Mouse (Mus musculus) ES-Bruce4 (cell line): ENCODE measurements at regions not wholly inside any gene's neighbourhood (a gene's known extent, or its start where the extent isn't known, plus 50 kb on each side); places are given as distances from the start of the nearest gene placed in this dataset.

Experiments
- H3K27ac ChIP-seq: 2 replicates; pipeline ENCODE4 v1.5.1; 2012; ENCODE audit warnings: low read length, inconsistent platforms; ENCODE audit not compliant: insufficient read depth
- H3K27me3 ChIP-seq: 2 replicates; pipeline ENCODE4 v1.6.1; 2012; ENCODE audit warnings: mild to moderate bottlenecking, low read length, inconsistent platforms; ENCODE audit not compliant: control insufficient read depth, poor library complexity, insufficient read depth, severe bottlenecking
- H3K36me3 ChIP-seq: 2 replicates; pipeline ENCODE4 v1.6.1; 2012; ENCODE audit warnings: inconsistent platforms, mild to moderate bottlenecking, low read length, moderate library complexity; ENCODE audit not compliant: control insufficient read depth, poor library complexity, insufficient read depth, severe bottlenecking
- H3K4me1 ChIP-seq: one replicate; pipeline ENCODE4 v1.8.1; 2011; ENCODE audit warnings: low read length; ENCODE audit not compliant: control insufficient read depth, insufficient read depth
- H3K4me3 ChIP-seq: 2 replicates; pipeline ENCODE4 v1.5.1; 2011; ENCODE audit warnings: low read depth, mild to moderate bottlenecking, low read length
- H3K9ac ChIP-seq: 2 replicates; pipeline ENCODE4 v1.6.1; 2012; ENCODE audit warnings: low read depth, mild to moderate bottlenecking, inconsistent platforms; ENCODE audit not compliant: poor library complexity, severe bottlenecking
- H3K9me3 ChIP-seq: replicated peaks from 2 replicates; pipeline ENCODE4 v1.6.1; 2012; ENCODE audit warnings: mild to moderate bottlenecking, low read length, inconsistent platforms; ENCODE audit not compliant: control insufficient read depth, poor library complexity, insufficient read depth, severe bottlenecking
- CTCF ChIP-seq: IDR thresholded peaks from one replicate; pipeline ENCODE4 v1.8.1; 2011; ENCODE audit warnings: low read depth, low read length
- EP300 ChIP-seq: IDR thresholded peaks from 2 replicates; pipeline ENCODE4 v1.6.1; 2011; ENCODE audit warnings: low read depth, low read length; ENCODE audit not compliant: insufficient read depth
- POLR2A ChIP-seq: IDR thresholded peaks from one replicate; pipeline ENCODE4 v1.8.1; 2011; ENCODE audit warnings: low read length; ENCODE audit not compliant: insufficient read depth

- Histone ChIP-seq H3K9ac (no peak overlapping the region), H3K36me3 (no peaks in the 10 kb centered on the region), H3K27ac (no peak overlapping the region), H3K4me3 (no peak overlapping the region), H3K27me3 (no peaks in the 10 kb centered on the region), H3K9me3 (no peaks in the 10 kb centered on the region), H3K4me1 (peaks cover 5% of the 10 kb centered on the region)
- TF ChIP-seq EP300 (no peak), POLR2A (no peak), CTCF (no peak)
These were observed 72.9 kb upstream of the Atl2 start for GRCm38 (mm10) chr17:79968819-79969218.

GRCm38 (mm10) chr17:79966981-79967380, 71.1 kb upstream of the Atl2 start:
- Histone ChIP-seq H3K9ac (no peak overlapping the region), H3K36me3 (no peaks in the 10 kb centered on the region), H3K4me3 (peak overlapping the region; percentile 44; the same call in 1 of the 2 replicates), H3K27me3 (no peaks in the 10 kb centered on the region), H3K27ac (no peak overlapping the region), H3K9me3 (no peaks in the 10 kb centered on the region), H3K4me1 (peaks cover 5% of the 10 kb centered on the region)
- TF ChIP-seq EP300 (no peak), POLR2A (no peak), CTCF (no peak)

- Histone ChIP-seq H3K27me3 (no peaks in the 10 kb centered on the region), H3K4me3 (no peak overlapping the region)
These were observed 69.7 kb upstream of the Atl2 start for GRCm38 (mm10) chr17:79965625-79966024.

GRCm38 (mm10) chr17:79964850-79965249, 68.9 kb upstream of the Atl2 start:
- no peak for TF ChIP-seq EP300
- no peaks in the 10 kb centered on the region for H3K36me3 ChIP-seq

More at GRCm38 (mm10) chr17:79965625-79966024, 69.7 kb upstream of the Atl2 start:
- Histone ChIP-seq H3K9me3 (no peaks in the 10 kb centered on the region), H3K9ac (no peak overlapping the region), H3K27ac (no peak overlapping the region), H3K36me3 (no peaks in the 10 kb centered on the region), H3K4me1 (peaks cover 5% of the 10 kb centered on the region)
- TF ChIP-seq CTCF (no peak), POLR2A (no peak), EP300 (no peak)

GRCm38 (mm10) chr17:79963330-79963729, 67.4 kb upstream of the Atl2 start:
- H3K9ac ChIP-seq: no peak overlapping the region
- peaks cover 4% of the 10 kb centered on the region for H3K4me1 ChIP-seq
- H3K27ac ChIP-seq: no peak overlapping the region
- H3K4me3 ChIP-seq: no peak overlapping the region
- no peaks in the 10 kb centered on the region for H3K9me3 ChIP-seq
- TF ChIP-seq CTCF: no peak
- TF ChIP-seq POLR2A: no peak
- TF ChIP-seq EP300: no peak
- H3K27me3 ChIP-seq: no peaks in the 10 kb centered on the region
- no peaks in the 10 kb centered on the region for H3K36me3 ChIP-seq

More at GRCm38 (mm10) chr17:79964850-79965249, 68.9 kb upstream of the Atl2 start:
- Histone ChIP-seq H3K27me3 (no peaks in the 10 kb centered on the region), H3K27ac (no peak overlapping the region), H3K9ac (no peak overlapping the region), H3K4me3 (no peak overlapping the region), H3K4me1 (peaks cover 7% of the 10 kb centered on the region), H3K9me3 (no peaks in the 10 kb centered on the region)

- H3K4me3 ChIP-seq: no peak overlapping the region
- H3K36me3 ChIP-seq: no peaks in the 10 kb centered on the region
- H3K9me3 ChIP-seq: no peaks in the 10 kb centered on the region
- no peak overlapping the region for H3K27ac ChIP-seq
- H3K27me3 ChIP-seq: no peaks in the 10 kb centered on the region
- peaks cover 4% of the 10 kb centered on the region for H3K4me1 ChIP-seq
- H3K9ac ChIP-seq: no peak overlapping the region
- TF ChIP-seq POLR2A: no peak
- TF ChIP-seq CTCF: no peak
These were observed 65.5 kb upstream of the Atl2 start for GRCm38 (mm10) chr17:79961391-79961790.

- H3K9me3 ChIP-seq: no peaks in the 10 kb centered on the region
- H3K4me3 ChIP-seq: no peak overlapping the region
- H3K9ac ChIP-seq: no peak overlapping the region
- H3K4me1 ChIP-seq: peaks cover 4% of the 10 kb centered on the region
- TF ChIP-seq EP300 (no peak), POLR2A (no peak), CTCF (no peak)
- H3K27me3 ChIP-seq: no peaks in the 10 kb centered on the region
- no peaks in the 10 kb centered on the region for H3K36me3 ChIP-seq
- H3K27ac ChIP-seq: no peak overlapping the region
These were observed 64.8 kb upstream of the Atl2 start for GRCm38 (mm10) chr17:79960688-79961087.
